Mouse (Mus musculus) olfactory bulb, adult 2 months (tissue): ENCODE measurements around the gene Ece1. TPM values are rescaled to one million over a fixed set of nuclear protein-coding genes. Genes with fewer than 3 reads are reported as not detected.

Source experiments
- H3K27ac ChIP-seq: fragments of 200-500 bp; 2 replicates; pipeline ENCODE4 v1.5.1; 2012; ENCODE audit warnings: low read depth, low read length; ENCODE audit not compliant: insufficient read depth
- H3K4me1 ChIP-seq: fragments of 200-500 bp; 2 replicates; pipeline ENCODE4 v1.6.1; 2012; ENCODE audit warnings: low read length; ENCODE audit not compliant: control insufficient read depth, insufficient read depth
- H3K4me3 ChIP-seq: fragments of 200-500 bp; 2 replicates; pipeline ENCODE4 v1.5.1; 2012; ENCODE audit warnings: mild to moderate bottlenecking, low read depth, low read length, moderate library complexity; ENCODE audit not compliant: insufficient read depth
- CTCF ChIP-seq: fragments of 200-500 bp; IDR thresholded peaks from 2 replicates; pipeline ENCODE4 v1.5.1; 2012; ENCODE audit warnings: low read depth, mild to moderate bottlenecking, low read length, moderate library complexity; ENCODE audit not compliant: insufficient read depth
- POLR2A ChIP-seq: fragments of 200-500 bp; IDR thresholded peaks from 2 replicates; pipeline ENCODE4 v1.6.1; 2012; ENCODE audit warnings: mild to moderate bottlenecking, low read depth, low read length, moderate library complexity; ENCODE audit not compliant: insufficient read depth
- WGBS: fragments of 180-500 bp; shearing (Covaris S2); methylation state at CpG from one replicate; pipeline ENCODE4 v1.1.7; 2018; 5-methylcytosine and 5-hydroxymethylcytosine counted together
- polyA plus RNA-seq: library from polyadenylated mRNA; stranded (reverse); fragments of >200 nt; gene quantifications from 2 replicates; pipeline ENCODE4 v1.2.4, GENCODE M21; 2012; ENCODE audit warnings: low replicate concordance; ENCODE audit not compliant: missing spikeins, insufficient read depth, insufficient read length

The Ece1 gene
- polyA plus RNA-seq, 1 experiment, result not detected

- H3K4me1 ChIP-seq, result peaks cover 29% of the 10 kb centered on the region
- no peak overlapping the region for H3K4me3 ChIP-seq
- TF ChIP-seq POLR2A, result no peak
- 63% methylated on average over 7 of the region's 7 CpGs for WGBS
- no peak overlapping the region for H3K27ac ChIP-seq
Observed at GRCm38 (mm10) chr4:137902873-137903272, 40.8 kb downstream of the Ece1 start.

GRCm38 (mm10) chr4:137904956-137905551 is 43.0 kb downstream of the Ece1 start:
- Histone ChIP-seq H3K27ac (no peak overlapping the region), H3K4me1 (peaks cover 16% of the 10 kb centered on the region), H3K4me3 (no peak overlapping the region)
- WGBS, result 73% methylated on average over 13 of the region's 13 CpGs
- TF ChIP-seq POLR2A (no peak), CTCF (no peak)

- TF ChIP-seq CTCF (no peak), POLR2A (no peak)
- no peak overlapping the region for H3K4me3 ChIP-seq
- H3K27ac ChIP-seq, result no peak overlapping the region
- WGBS, result 66% methylated on average over 13 of the region's 13 CpGs
- H3K4me1 ChIP-seq, result peaks cover 19% of the 10 kb centered on the region
Observed at GRCm38 (mm10) chr4:137907979-137908378, 45.9 kb downstream of the Ece1 start.

DNA sequence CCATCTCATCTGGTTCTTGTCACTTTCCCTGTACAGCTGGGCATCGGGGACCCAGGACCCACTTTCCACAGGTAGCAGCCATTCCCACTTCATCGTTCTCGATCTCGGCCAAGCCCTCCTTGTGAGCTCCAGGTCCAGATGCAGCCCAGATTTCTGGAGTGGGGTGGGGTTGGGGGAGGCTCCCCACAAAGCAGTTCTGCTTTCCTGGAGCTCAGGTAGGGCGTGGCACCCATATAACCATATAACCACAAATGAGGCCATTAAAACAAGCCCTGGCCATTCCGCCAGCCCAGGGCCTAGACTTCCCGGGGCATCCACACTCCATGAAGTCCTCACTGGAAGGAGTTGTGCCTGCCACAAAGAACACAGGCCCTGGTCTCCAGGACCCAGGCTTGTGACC is 46.5 kb downstream of the Ece1 start:
- no peak for TF ChIP-seq CTCF
- TF ChIP-seq POLR2A, result no peak
- H3K27ac ChIP-seq, result no peak overlapping the region
- 95% methylated on average over 7 of the region's 7 CpGs for WGBS
- peaks cover 24% of the 10 kb centered on the region for H3K4me1 ChIP-seq
- H3K4me3 ChIP-seq, result no peak overlapping the region

DNA sequence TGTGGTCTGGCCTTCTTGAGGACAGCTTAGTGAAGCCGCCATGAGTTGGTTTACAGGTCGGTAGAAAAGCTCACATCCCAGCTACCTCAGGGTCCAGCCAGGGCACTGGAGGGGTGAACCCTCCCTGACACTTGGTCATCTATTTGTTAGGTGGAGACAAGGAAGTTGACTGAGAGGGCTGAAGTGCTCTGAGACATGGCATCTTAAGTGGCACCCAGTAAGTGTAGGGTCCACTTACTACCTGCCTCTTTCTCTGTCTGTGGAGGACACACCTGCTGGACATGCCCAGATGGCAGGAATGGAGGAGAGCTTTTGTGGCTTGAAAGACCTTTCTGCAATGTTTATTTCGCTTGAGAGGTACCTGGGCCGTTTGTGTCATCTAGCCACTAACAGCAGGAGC is 46.9 kb downstream of the Ece1 start:
- no peak overlapping the region for H3K27ac ChIP-seq
- TF ChIP-seq POLR2A (no peak), CTCF (no peak)
- peaks cover 28% of the 10 kb centered on the region for H3K4me1 ChIP-seq
- no peak overlapping the region for H3K4me3 ChIP-seq
- WGBS, result 95% methylated on average over 4 of the region's 4 CpGs

- no peak for TF ChIP-seq CTCF
- TF ChIP-seq POLR2A, result no peak
- H3K27ac ChIP-seq, result no peak overlapping the region
- peaks cover 29% of the 10 kb centered on the region for H3K4me1 ChIP-seq
- no peak overlapping the region for H3K4me3 ChIP-seq
- WGBS, result 73% methylated on average over 4 of the region's 4 CpGs
Observed at GRCm38 (mm10) chr4:137909471-137909870, 47.4 kb downstream of the Ece1 start.

DNA sequence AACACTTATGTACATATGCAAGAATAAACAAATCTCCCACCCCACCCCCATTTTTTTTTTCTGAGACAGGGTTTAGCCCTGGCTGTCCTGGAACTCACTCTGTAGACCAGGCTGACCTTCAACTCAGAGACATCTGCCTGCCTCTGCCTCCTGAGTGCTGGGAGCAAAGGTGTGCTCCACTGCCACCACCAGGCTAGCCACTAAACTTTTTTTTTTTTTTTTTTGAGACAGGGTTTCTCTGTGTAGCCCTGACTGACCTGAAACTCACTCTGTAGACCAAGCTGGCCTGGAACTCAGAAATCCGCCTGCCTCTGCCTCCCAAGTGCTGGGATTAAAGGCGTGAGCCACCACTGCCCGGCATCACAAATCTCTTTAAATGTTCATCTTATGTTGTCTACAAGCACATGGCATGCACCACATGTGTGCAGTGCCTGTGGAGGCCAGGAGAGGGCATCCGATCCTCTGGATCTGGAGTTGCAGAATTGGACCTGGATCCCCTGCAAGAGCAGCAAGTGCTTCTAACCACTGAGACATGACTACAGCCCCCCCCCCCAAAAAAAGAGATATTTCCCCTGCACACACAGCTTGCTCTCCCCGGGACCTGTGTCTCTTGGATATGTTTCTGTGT is 48.5 kb downstream of the Ece1 start:
- peaks cover 24% of the 10 kb centered on the region for H3K4me1 ChIP-seq
- no peak overlapping the region for H3K4me3 ChIP-seq
- H3K27ac ChIP-seq, result no peak overlapping the region
- WGBS, result 95% methylated on average over 5 of the region's 5 CpGs
- TF ChIP-seq CTCF (0 out of 2 replicates have a peak, but pooled peaks have one; percentile 9), POLR2A (no peak)

DNA sequence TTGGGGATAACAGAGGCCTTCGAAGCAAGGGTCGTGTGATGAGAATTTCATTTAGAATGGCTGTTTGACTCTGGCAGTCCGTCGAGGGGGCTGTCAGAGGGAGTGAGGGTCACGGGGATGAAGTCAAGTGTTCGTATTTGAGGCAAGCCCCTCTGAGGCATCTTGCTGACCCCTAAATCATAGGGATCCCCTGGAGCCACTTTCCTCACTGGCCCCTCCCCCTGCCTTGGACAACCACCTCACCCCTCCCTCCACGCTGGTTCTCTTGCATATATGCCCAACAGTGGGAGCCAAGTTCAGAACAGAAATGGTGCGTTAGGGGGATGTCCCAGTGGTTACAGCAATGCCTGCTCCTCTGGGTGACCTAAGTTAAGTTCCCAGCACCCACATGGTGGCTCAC is 49.6 kb downstream of the Ece1 start:
- no peak for TF ChIP-seq CTCF
- TF ChIP-seq POLR2A, result no peak
- Histone ChIP-seq H3K4me1 (peaks cover 22% of the 10 kb centered on the region), H3K4me3 (no peak overlapping the region), H3K27ac (no peak overlapping the region)
- WGBS, result 93% methylated on average over 8 of the region's 8 CpGs

DNA sequence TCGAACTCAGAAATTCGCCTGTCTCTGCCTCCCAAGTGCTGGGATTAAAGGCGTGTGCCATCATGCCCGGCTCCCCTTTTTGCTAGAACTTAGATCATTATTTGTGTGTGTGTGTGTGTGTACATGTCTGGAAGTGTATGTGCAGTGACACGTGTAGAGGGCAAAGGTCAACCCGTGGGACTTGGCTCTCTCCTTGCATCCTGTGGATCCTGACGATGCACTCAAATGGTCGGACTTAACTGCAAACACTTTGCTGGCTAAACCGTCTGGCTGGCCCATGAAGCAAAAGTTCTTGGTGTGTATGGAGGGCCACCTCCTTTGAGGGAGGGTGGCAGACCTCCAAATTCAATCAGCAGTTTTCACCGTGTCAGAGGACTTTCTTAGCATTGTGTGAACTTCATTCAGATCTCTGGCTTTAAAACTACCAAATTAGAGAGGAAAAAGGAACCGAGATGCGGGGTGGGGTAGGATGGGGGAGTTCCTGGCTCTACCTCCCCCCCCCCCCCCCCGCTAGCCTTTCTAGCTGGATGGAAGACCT is 50.8 kb downstream of the Ece1 start:
- TF ChIP-seq CTCF (no peak), POLR2A (no peak)
- WGBS, result 45% methylated on average over 13 of the region's 13 CpGs
- Histone ChIP-seq H3K27ac (no peak overlapping the region), H3K4me3 (peak overlapping the region; percentile 36), H3K4me1 (peaks cover 25% of the 10 kb centered on the region)
